Mouse (Mus musculus): ENCODE measurements around the gene Mafk. TPM values are rescaled to one million over a fixed set of nuclear protein-coding genes. Genes with fewer than 3 reads are reported as not detected.

The Mafk gene
- total RNA-seq, 2 experiments from 2014 or later: 24.3 to 49.3 TPM

- ATAC-seq (replicated peaks; ENCODE audit: low FRiP score, low TSS enrichment, poor library complexity, severe bottlenecking): no peak
Observed at GRCm38 (mm10) chr5:139813126-139813490, 21.8 kb downstream of the Mafk start.

GRCm38 (mm10) chr5:139813963-139814381, 22.7 kb downstream of the Mafk start:
- no peak for ATAC-seq (replicated peaks; ENCODE audit: low FRiP score, low TSS enrichment, poor library complexity, severe bottlenecking)

- no peak for ATAC-seq (replicated peaks; ENCODE audit: low FRiP score, low TSS enrichment, poor library complexity, severe bottlenecking)
Observed at GRCm38 (mm10) chr5:139815964-139816363, 24.7 kb downstream of the Mafk start.

GRCm38 (mm10) chr5:139816445-139816844, 25.1 kb downstream of the Mafk start:
- ATAC-seq (replicated peaks; ENCODE audit: low FRiP score, low TSS enrichment, poor library complexity, severe bottlenecking): no peak

- no peak for ATAC-seq (replicated peaks; ENCODE audit: low FRiP score, low TSS enrichment, poor library complexity, severe bottlenecking)
Observed at GRCm38 (mm10) chr5:139817292-139817691, 26.0 kb downstream of the Mafk start.

GRCm38 (mm10) chr5:139818056-139818455, 26.7 kb downstream of the Mafk start:
- no peak for ATAC-seq (replicated peaks; ENCODE audit: low FRiP score, low TSS enrichment, poor library complexity, severe bottlenecking)

- ATAC-seq (replicated peaks; ENCODE audit: low FRiP score, low TSS enrichment, poor library complexity, severe bottlenecking): peak; percentile 63
Observed at GRCm38 (mm10) chr5:139818801-139819200, 27.5 kb downstream of the Mafk start.

GRCm38 (mm10) chr5:139819538-139820181, 28.3 kb downstream of the Mafk start, which contains the start of gene Tmem184a:
Gene Tmem184a (minus strand): TSS chr5:139819917.
- ATAC-seq (replicated peaks; ENCODE audit: low FRiP score, low TSS enrichment, poor library complexity, severe bottlenecking): no peak

- 0 out of 2 replicates have a peak, but pooled peaks have one; percentile 9 for ATAC-seq (replicated peaks; ENCODE audit: low FRiP score, low TSS enrichment, poor library complexity, severe bottlenecking)
Observed at GRCm38 (mm10) chr5:139821466-139822459, 30.4 kb downstream of the Mafk start.

GRCm38 (mm10) chr5:139824531-139824930, 33.2 kb downstream of the Mafk start:
- ATAC-seq (replicated peaks; ENCODE audit: low FRiP score, low TSS enrichment, poor library complexity, severe bottlenecking): no peak

GRCm38 (mm10) chr5:139825947-139826346, 34.6 kb downstream of the Mafk start:
- ATAC-seq (replicated peaks; ENCODE audit: low FRiP score, low TSS enrichment, poor library complexity, severe bottlenecking): 0 out of 2 replicates have a peak, but pooled peaks have one; percentile 20

- ATAC-seq (replicated peaks; ENCODE audit: low FRiP score, low TSS enrichment, poor library complexity, severe bottlenecking): peak; percentile 74
Observed at GRCm38 (mm10) chr5:139826357-139827055, 35.2 kb downstream of the Mafk start, which contains the start of the genes Gm26938 and Psmg3. Gene Gm26938 (minus strand): TSS chr5:139826407. Gene Psmg3 (minus strand): TSS chr5:139826885.

- ATAC-seq (replicated peaks; ENCODE audit: low FRiP score, low TSS enrichment, poor library complexity, severe bottlenecking): no peak
Observed at GRCm38 (mm10) chr5:139827593-139827992, 36.3 kb downstream of the Mafk start.

- no peak for ATAC-seq (replicated peaks; ENCODE audit: low FRiP score, low TSS enrichment, poor library complexity, severe bottlenecking)
Observed at GRCm38 (mm10) chr5:139829384-139829783, 38.1 kb downstream of the Mafk start.

- 0 out of 2 replicates have a peak, but pooled peaks have one; percentile 19 for ATAC-seq (replicated peaks; ENCODE audit: low FRiP score, low TSS enrichment, poor library complexity, severe bottlenecking)
Observed at GRCm38 (mm10) chr5:139830734-139831133, 39.4 kb downstream of the Mafk start.

- ATAC-seq (replicated peaks; ENCODE audit: low FRiP score, low TSS enrichment, poor library complexity, severe bottlenecking): no peak
Observed at GRCm38 (mm10) chr5:139832125-139832524, 40.8 kb downstream of the Mafk start.

GRCm38 (mm10) chr5:139835706-139836105, 44.4 kb downstream of the Mafk start:
- ATAC-seq (replicated peaks; ENCODE audit: low FRiP score, low TSS enrichment, poor library complexity, severe bottlenecking): no peak

GRCm38 (mm10) chr5:139838476-139838892, 47.2 kb downstream of the Mafk start:
- peak; percentile 49; the same call in 1 of the 2 replicates for ATAC-seq (replicated peaks; ENCODE audit: low FRiP score, low TSS enrichment, poor library complexity, severe bottlenecking)

- no peak for ATAC-seq (replicated peaks; ENCODE audit: low FRiP score, low TSS enrichment, poor library complexity, severe bottlenecking)
Observed at GRCm38 (mm10) chr5:139839142-139839541, 47.8 kb downstream of the Mafk start.
